Mouse (Mus musculus) midbrain, embryonic 12.5 days (tissue): ENCODE data around the gene Pou6f2. TPM values are rescaled to one million over a fixed set of nuclear protein-coding genes. Genes with fewer than 3 reads are reported as not detected.

ENCODE experiments used
- ATAC-seq: fragments of 200-750 bp; cut with Nextera tagmentation; 2 replicates; pipeline ENCODE4 v1.8.0; 2017; ENCODE audit warnings: low read depth, moderate TSS enrichment, moderate library complexity; ENCODE audit not compliant: low FRiP score
- H3K27ac ChIP-seq: fragments of 300-500 bp; sonication (generic); replicated peaks from 2 replicates; pipeline ENCODE4 v1.5.1; 2016; ENCODE audit warnings: mild to moderate bottlenecking
- H3K27me3 ChIP-seq: fragments of 300-500 bp; sonication (generic); 2 replicates; pipeline ENCODE4 v1.6.1; 2016; ENCODE audit warnings: mild to moderate bottlenecking
- H3K36me3 ChIP-seq: fragments of 300-500 bp; sonication (generic); 2 replicates; pipeline ENCODE4 v1.6.1; 2016
- H3K4me1 ChIP-seq: fragments of 300-500 bp; sonication (generic); 2 replicates; pipeline ENCODE4 v1.6.1; 2016
- H3K4me2 ChIP-seq: fragments of 300-500 bp; sonication (generic); replicated peaks from 2 replicates; pipeline ENCODE4 v1.6.1; 2016; ENCODE audit warnings: mild to moderate bottlenecking, moderate library complexity
- H3K4me3 ChIP-seq: fragments of 300-500 bp; sonication (generic); 2 replicates; pipeline ENCODE4 v1.5.1; 2016; ENCODE audit warnings: mild to moderate bottlenecking
- H3K9ac ChIP-seq: fragments of 300-500 bp; sonication (generic); replicated peaks from 2 replicates; pipeline ENCODE4 v1.6.1; 2016; ENCODE audit warnings: mild to moderate bottlenecking, moderate library complexity
- H3K9me3 ChIP-seq: fragments of 300-500 bp; sonication (generic); 2 replicates; pipeline ENCODE4 v1.6.1; 2016; ENCODE audit warnings: mild to moderate bottlenecking
- WGBS: fragments of 180-500 bp; shearing (Covaris S2); methylation state at CpG from one replicate; pipeline ENCODE4 v1.1.7; 2016; 5-methylcytosine and 5-hydroxymethylcytosine counted together
- polyA plus RNA-seq: library from polyadenylated mRNA; unstranded; fragments of >200 nt; fragmentation: Nextera tagmentation; extraction: Ambion mirVana; gene quantifications from 2 replicates; pipeline ENCODE4 v1.2.1, GENCODE M21; 2016

The Pou6f2 gene
- 9.2 and 14.9 TPM in 2 replicates for polyA plus RNA-seq

- H3K4me1 ChIP-seq = no peaks in the 10 kb centered on the region
- H3K36me3 ChIP-seq = no peaks in the 10 kb centered on the region
- 83% methylated on average over 6 of the region's 6 CpGs for WGBS
- no peak within 1 kb of the TSS for H3K9ac ChIP-seq
- no peak within 1 kb of the TSS for H3K27ac ChIP-seq
- H3K9me3 ChIP-seq = no peaks in the 10 kb centered on the region
- no peak within 1 kb of the TSS for H3K4me2 ChIP-seq
- no peaks in the 10 kb centered on the region for H3K27me3 ChIP-seq
- no peak within 1 kb of the TSS for H3K4me3 ChIP-seq
- no peak for ATAC-seq
Observed at GRCm38 (mm10) chr13:18397586-18397985, at the start of gene Pou6f2. Gene Pou6f2 (minus strand): TSS chr13:18397686.

GRCm38 (mm10) chr13:18439858-18440257, 42.4 kb upstream of the Pou6f2 start:
- Histone ChIP-seq H3K4me3 (no peak overlapping the region), H3K27me3 (no peaks in the 10 kb centered on the region), H3K9ac (no peak overlapping the region), H3K27ac (no peak overlapping the region), H3K9me3 (no peaks in the 10 kb centered on the region), H3K4me2 (no peak overlapping the region), H3K36me3 (no peaks in the 10 kb centered on the region), H3K4me1 (no peaks in the 10 kb centered on the region)
- 83% methylated on average over 3 of the region's 3 CpGs for WGBS
- ATAC-seq = no peak

- Histone ChIP-seq H3K4me3 (no peak overlapping the region), H3K27ac (no peak overlapping the region), H3K9me3 (no peaks in the 10 kb centered on the region), H3K27me3 (no peaks in the 10 kb centered on the region), H3K4me2 (no peak overlapping the region), H3K36me3 (no peaks in the 10 kb centered on the region), H3K9ac (no peak overlapping the region), H3K4me1 (no peaks in the 10 kb centered on the region)
- WGBS = 82% methylated on average over 4 of the region's 4 CpGs
- no peak for ATAC-seq
Observed at GRCm38 (mm10) chr13:18387673-18388072, 9.8 kb downstream of the Pou6f2 start.

GRCm38 (mm10) chr13:18363373-18363772, 34.1 kb downstream of the Pou6f2 start:
- H3K4me1 ChIP-seq = no peaks in the 10 kb centered on the region
- no peaks in the 10 kb centered on the region for H3K27me3 ChIP-seq
- H3K4me3 ChIP-seq = no peak overlapping the region
- no peaks in the 10 kb centered on the region for H3K36me3 ChIP-seq
- no peak overlapping the region for H3K27ac ChIP-seq
- no peak overlapping the region for H3K9ac ChIP-seq
- 41% methylated on average over 2 of the region's 2 CpGs for WGBS
- no peak for ATAC-seq
- H3K4me2 ChIP-seq = no peak overlapping the region
- no peaks in the 10 kb centered on the region for H3K9me3 ChIP-seq

GRCm38 (mm10) chr13:18344580-18345333, 52.7 kb downstream of the Pou6f2 start:
- 79% methylated on average over 4 of the region's 4 CpGs for WGBS

GRCm38 (mm10) chr13:18338910-18339501, 58.5 kb downstream of the Pou6f2 start:
- Histone ChIP-seq H3K27me3 (no peaks in the 10 kb centered on the region), H3K27ac (no peak overlapping the region), H3K4me2 (no peak overlapping the region), H3K9ac (no peak overlapping the region), H3K4me3 (no peak overlapping the region), H3K4me1 (peaks cover 8% of the 10 kb centered on the region; the same call in 1 of the 2 replicates), H3K36me3 (no peaks in the 10 kb centered on the region), H3K9me3 (no peaks in the 10 kb centered on the region)
- WGBS = 80% methylated on average over 10 of the region's 10 CpGs
- no peak for ATAC-seq

More at GRCm38 (mm10) chr13:18344580-18345333, 52.7 kb downstream of the Pou6f2 start:
- no peaks in the 10 kb centered on the region for H3K9me3 ChIP-seq
- no peak overlapping the region for H3K4me3 ChIP-seq
- no peak overlapping the region for H3K9ac ChIP-seq
- H3K27me3 ChIP-seq = no peaks in the 10 kb centered on the region
- H3K27ac ChIP-seq = no peak overlapping the region
- peaks cover 8% of the 10 kb centered on the region; the same call in 1 of the 2 replicates for H3K4me1 ChIP-seq
- no peak overlapping the region for H3K4me2 ChIP-seq
- H3K36me3 ChIP-seq = no peaks in the 10 kb centered on the region
- ATAC-seq = no peak

GRCm38 (mm10) chr13:18338022-18338421, 59.5 kb downstream of the Pou6f2 start:
- Histone ChIP-seq H3K27ac (no peak overlapping the region), H3K4me2 (no peak overlapping the region), H3K9me3 (no peaks in the 10 kb centered on the region), H3K4me3 (no peak overlapping the region), H3K9ac (no peak overlapping the region), H3K36me3 (no peaks in the 10 kb centered on the region), H3K4me1 (peaks cover 2% of the 10 kb centered on the region; the same call in 1 of the 2 replicates), H3K27me3 (no peaks in the 10 kb centered on the region)
- WGBS = 80% methylated on average over 2 of the region's 2 CpGs
- ATAC-seq = no peak

- 94% methylated on average over 4 of the region's 4 CpGs for WGBS
Observed at GRCm38 (mm10) chr13:18334035-18334434, 63.5 kb downstream of the Pou6f2 start.

GRCm38 (mm10) chr13:18332596-18332995, 64.9 kb downstream of the Pou6f2 start:
- H3K4me1 ChIP-seq = no peaks in the 10 kb centered on the region
- WGBS = 52% methylated on average over 1 of the region's 1 CpGs
- ATAC-seq = no peak
- H3K4me3 ChIP-seq = no peak overlapping the region
- no peaks in the 10 kb centered on the region for H3K27me3 ChIP-seq
- H3K36me3 ChIP-seq = no peaks in the 10 kb centered on the region
- H3K27ac ChIP-seq = no peak overlapping the region
- no peak overlapping the region for H3K9ac ChIP-seq
- H3K4me2 ChIP-seq = no peak overlapping the region
- no peaks in the 10 kb centered on the region for H3K9me3 ChIP-seq

More at GRCm38 (mm10) chr13:18334035-18334434, 63.5 kb downstream of the Pou6f2 start:
- no peaks in the 10 kb centered on the region for H3K4me1 ChIP-seq
- H3K4me3 ChIP-seq = no peak overlapping the region
- no peak overlapping the region for H3K4me2 ChIP-seq
- no peak overlapping the region for H3K9ac ChIP-seq
- ATAC-seq = no peak
- H3K27me3 ChIP-seq = no peaks in the 10 kb centered on the region
- H3K9me3 ChIP-seq = no peaks in the 10 kb centered on the region
- no peak overlapping the region for H3K27ac ChIP-seq
- H3K36me3 ChIP-seq = no peaks in the 10 kb centered on the region

GRCm38 (mm10) chr13:18323980-18324678, 73.4 kb downstream of the Pou6f2 start:
- no peaks in the 10 kb centered on the region for H3K27me3 ChIP-seq
- no peak overlapping the region for H3K4me2 ChIP-seq
- no peaks in the 10 kb centered on the region for H3K9me3 ChIP-seq
- H3K9ac ChIP-seq = no peak overlapping the region
- peak overlapping the region; percentile 68 for H3K27ac ChIP-seq
- 38% methylated on average over 6 of the region's 6 CpGs for WGBS
- no peak overlapping the region for H3K4me3 ChIP-seq
- ATAC-seq = peak; percentile 65
- H3K36me3 ChIP-seq = no peaks in the 10 kb centered on the region
- peaks cover 15% of the 10 kb centered on the region for H3K4me1 ChIP-seq

GRCm38 (mm10) chr13:18323407-18323806, 74.1 kb downstream of the Pou6f2 start:
- Histone ChIP-seq H3K4me1 (peaks cover 15% of the 10 kb centered on the region), H3K4me2 (no peak overlapping the region), H3K4me3 (no peak overlapping the region), H3K9ac (no peak overlapping the region), H3K9me3 (no peaks in the 10 kb centered on the region), H3K36me3 (no peaks in the 10 kb centered on the region), H3K27ac (peak overlapping the region; percentile 68), H3K27me3 (no peaks in the 10 kb centered on the region)
- ATAC-seq = peak; percentile 68; the same call in 1 of the 2 replicates
- WGBS = 66% methylated on average over 8 of the region's 8 CpGs

- no peak overlapping the region for H3K9ac ChIP-seq
- no peak overlapping the region for H3K4me2 ChIP-seq
- no peaks in the 10 kb centered on the region for H3K27me3 ChIP-seq
- H3K27ac ChIP-seq = no peak overlapping the region
- no peak overlapping the region for H3K4me3 ChIP-seq
- H3K36me3 ChIP-seq = no peaks in the 10 kb centered on the region
- WGBS = 44% methylated on average over 8 of the region's 8 CpGs
- peaks cover 11% of the 10 kb centered on the region for H3K4me1 ChIP-seq
- ATAC-seq = peak; percentile 66
- no peaks in the 10 kb centered on the region for H3K9me3 ChIP-seq
Observed at GRCm38 (mm10) chr13:18312613-18313012, 84.9 kb downstream of the Pou6f2 start.
